Mouse (Mus musculus) kidney, embryonic 15.5 days (tissue): ENCODE measurements around the gene Gphb5. TPM values are rescaled to one million over a fixed set of nuclear protein-coding genes. Genes with fewer than 3 reads are reported as not detected.

ENCODE experiments used
- ATAC-seq: fragments of 200-750 bp; cut with Nextera tagmentation; replicated peaks from 2 replicates; pipeline ENCODE4 v1.8.0; 2017; ENCODE audit warnings: moderate TSS enrichment; ENCODE audit not compliant: low FRiP score
- H3K27ac ChIP-seq: fragments of 300-500 bp; sonication (generic); 2 replicates; pipeline ENCODE4 v1.5.1; 2015; ENCODE audit warnings: mild to moderate bottlenecking, inconsistent platforms
- H3K27me3 ChIP-seq: fragments of 300-500 bp; sonication (generic); 2 replicates; pipeline ENCODE4 v1.6.1; 2015; ENCODE audit warnings: inconsistent platforms
- H3K36me3 ChIP-seq: fragments of 300-500 bp; sonication (generic); 2 replicates; pipeline ENCODE4 v1.6.1; 2015; ENCODE audit warnings: inconsistent platforms
- H3K4me1 ChIP-seq: fragments of 300-500 bp; sonication (generic); 2 replicates; pipeline ENCODE4 v1.6.1; 2015; ENCODE audit warnings: inconsistent platforms
- H3K4me2 ChIP-seq: fragments of 300-500 bp; sonication (generic); 2 replicates; pipeline ENCODE4 v1.6.1; 2015; ENCODE audit warnings: moderate library complexity, mild to moderate bottlenecking, inconsistent platforms
- H3K4me3 ChIP-seq: fragments of 300-500 bp; sonication (generic); replicated peaks from 2 replicates; pipeline ENCODE4 v1.5.1; 2015; ENCODE audit warnings: mild to moderate bottlenecking, inconsistent platforms
- H3K9ac ChIP-seq: fragments of 300-500 bp; sonication (generic); 2 replicates; pipeline ENCODE4 v1.6.1; 2015; ENCODE audit warnings: mild to moderate bottlenecking, inconsistent platforms
- H3K9me3 ChIP-seq: fragments of 300-500 bp; sonication (generic); replicated peaks from 2 replicates; pipeline ENCODE4 v1.6.1; 2016; ENCODE audit warnings: inconsistent platforms
- WGBS: fragments of 180-500 bp; shearing (Covaris S2); methylation state at CpG from one replicate; pipeline ENCODE4 v1.1.7; 2015; ENCODE audit warnings: mixed read lengths; 5-methylcytosine and 5-hydroxymethylcytosine counted together
- polyA plus RNA-seq: library from polyadenylated mRNA; unstranded; fragments of >200 nt; fragmentation: Nextera tagmentation; extraction: Ambion mirVana; gene quantifications from 2 replicates; pipeline ENCODE4 v1.2.1, GENCODE M21; 2015

Gene Gphb5
- polyA plus RNA-seq, 1 experiment from 2014 or later = not detected

DNA sequence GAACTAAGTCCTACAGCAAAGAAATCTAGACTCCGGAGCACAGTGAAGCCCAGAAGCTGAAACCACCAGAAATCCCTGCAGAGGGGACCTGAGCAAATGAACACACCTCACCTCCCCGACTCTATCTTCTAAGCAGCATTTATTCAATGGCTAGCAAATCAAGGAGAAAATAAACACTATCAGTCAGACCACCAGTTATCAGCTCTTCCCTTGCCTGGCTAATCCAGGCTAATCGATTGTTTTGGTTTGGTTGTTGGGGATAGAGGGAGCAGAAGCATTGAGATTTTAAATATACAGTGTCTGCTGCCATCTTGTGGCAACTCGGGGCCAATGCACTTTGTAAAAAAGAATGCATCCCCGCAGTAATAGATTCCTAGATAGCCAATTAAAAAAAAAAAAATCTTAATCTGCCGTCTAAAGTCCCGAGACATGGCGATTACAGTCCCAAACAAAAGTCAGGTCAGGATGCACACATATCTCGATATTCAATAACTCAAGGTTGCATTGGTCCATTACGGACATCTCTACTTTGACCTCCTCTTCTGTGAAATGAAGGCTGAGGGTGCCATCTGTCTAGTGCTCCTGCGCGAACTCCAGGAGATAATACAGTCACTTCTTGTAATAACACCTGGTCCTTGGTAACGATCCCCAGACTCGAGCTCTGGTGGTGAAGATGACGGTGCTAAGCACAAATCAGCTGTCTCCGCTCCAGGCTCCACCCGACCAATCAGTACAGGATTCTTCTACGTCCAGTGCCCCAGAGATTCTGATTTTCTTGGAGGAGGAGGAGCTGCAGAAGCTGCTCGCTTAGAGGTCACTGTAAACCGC is 27.1 kb downstream of the Gphb5 start:
- Histone ChIP-seq H3K4me2 (no peak overlapping the region), H3K27ac (no peak overlapping the region), H3K36me3 (0 out of 2 replicates have a peak, but pooled peaks cover 4% of the 10 kb centered on the region), H3K4me1 (no peaks in the 10 kb centered on the region), H3K4me3 (no peak overlapping the region), H3K9me3 (no peaks in the 10 kb centered on the region), H3K27me3 (no peaks in the 10 kb centered on the region), H3K9ac (no peak overlapping the region)
- 43% methylated on average over 20 of the region's 20 CpGs for WGBS
- ATAC-seq = no peak

GRCm38 (mm10) chr12:75388521-75388920 is 28.1 kb downstream of the Gphb5 start:
- Histone ChIP-seq H3K27me3 (no peaks in the 10 kb centered on the region), H3K4me2 (no peak overlapping the region), H3K4me1 (no peaks in the 10 kb centered on the region), H3K9me3 (no peaks in the 10 kb centered on the region), H3K9ac (no peak overlapping the region), H3K4me3 (no peak overlapping the region), H3K27ac (no peak overlapping the region), H3K36me3 (0 out of 2 replicates have a peak, but pooled peaks cover 4% of the 10 kb centered on the region)
- 85% methylated on average over 9 of the region's 9 CpGs for WGBS
- no peak for ATAC-seq

DNA sequence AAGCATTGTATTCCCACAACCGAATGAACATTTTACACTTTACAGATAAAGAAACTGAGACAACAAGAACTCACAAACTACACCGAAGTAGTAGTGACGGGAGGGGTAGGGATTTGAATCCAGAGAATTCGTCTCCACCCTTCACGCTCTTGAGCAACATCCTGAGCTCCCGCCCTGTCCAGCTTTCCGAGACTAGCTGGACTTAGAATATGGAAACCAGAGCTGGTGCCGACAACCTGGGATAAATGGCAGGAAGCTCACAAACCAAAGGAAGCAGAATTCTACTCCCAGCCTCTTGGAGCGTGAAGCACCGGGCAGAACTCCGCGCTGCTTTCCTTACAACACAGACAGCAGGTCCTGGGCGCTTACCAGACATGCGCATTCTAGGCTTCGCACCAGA is 28.7 kb downstream of the Gphb5 start:
- Histone ChIP-seq H3K27me3 (no peaks in the 10 kb centered on the region), H3K4me3 (no peak overlapping the region), H3K9ac (no peak overlapping the region), H3K4me1 (no peaks in the 10 kb centered on the region), H3K9me3 (no peaks in the 10 kb centered on the region), H3K36me3 (0 out of 2 replicates have a peak, but pooled peaks cover 3% of the 10 kb centered on the region), H3K27ac (no peak overlapping the region), H3K4me2 (no peak overlapping the region)
- WGBS = 82% methylated on average over 15 of the region's 15 CpGs
- ATAC-seq = no peak

- Histone ChIP-seq H3K36me3 (no peaks in the 10 kb centered on the region), H3K27me3 (no peaks in the 10 kb centered on the region), H3K4me3 (no peak overlapping the region), H3K27ac (no peak overlapping the region), H3K9ac (no peak overlapping the region), H3K9me3 (no peaks in the 10 kb centered on the region), H3K4me1 (no peaks in the 10 kb centered on the region), H3K4me2 (no peak overlapping the region)
- no peak for ATAC-seq
- WGBS = 89% methylated on average over 8 of the region's 8 CpGs
Observed at GRCm38 (mm10) chr12:75387156-75387555, 29.4 kb downstream of the Gphb5 start.

DNA sequence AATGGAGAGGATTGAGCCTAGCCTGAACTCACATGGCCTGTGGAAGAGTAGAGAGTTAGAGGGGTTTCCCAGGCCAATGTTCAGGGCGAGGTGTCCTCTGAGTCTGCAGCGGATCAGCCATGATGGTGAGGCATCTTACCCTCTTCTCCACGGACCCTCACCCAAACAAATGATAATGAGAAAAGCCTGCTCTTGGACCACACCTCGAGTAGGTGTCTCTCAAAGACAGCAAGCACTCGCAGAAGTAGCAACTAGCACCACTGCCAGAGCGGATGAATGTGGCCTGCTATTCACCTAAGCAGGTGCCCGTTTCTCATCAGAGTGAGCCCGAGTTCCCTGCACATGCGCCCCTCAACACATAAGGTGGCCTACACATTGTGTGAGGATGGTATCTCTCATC is 29.9 kb downstream of the Gphb5 start:
- 94% methylated on average over 9 of the region's 9 CpGs for WGBS
- Histone ChIP-seq H3K4me2 (no peak overlapping the region), H3K4me1 (no peaks in the 10 kb centered on the region), H3K4me3 (no peak overlapping the region), H3K36me3 (no peaks in the 10 kb centered on the region), H3K27ac (no peak overlapping the region), H3K9me3 (no peaks in the 10 kb centered on the region), H3K9ac (no peak overlapping the region), H3K27me3 (no peaks in the 10 kb centered on the region)
- ATAC-seq = no peak

GRCm38 (mm10) chr12:75376126-75376525 is 40.5 kb downstream of the Gphb5 start:
- Histone ChIP-seq H3K4me1 (no peaks in the 10 kb centered on the region), H3K4me2 (no peak overlapping the region), H3K9ac (no peak overlapping the region), H3K4me3 (no peak overlapping the region), H3K9me3 (no peaks in the 10 kb centered on the region), H3K36me3 (peaks cover 9% of the 10 kb centered on the region), H3K27ac (no peak overlapping the region), H3K27me3 (no peaks in the 10 kb centered on the region)
- no peak for ATAC-seq
- WGBS = 87% methylated on average over 6 of the region's 6 CpGs

- Histone ChIP-seq H3K9me3 (no peaks in the 10 kb centered on the region), H3K4me2 (no peak overlapping the region), H3K4me1 (no peaks in the 10 kb centered on the region), H3K4me3 (no peak overlapping the region), H3K27ac (no peak overlapping the region), H3K27me3 (no peaks in the 10 kb centered on the region), H3K9ac (no peak overlapping the region), H3K36me3 (peaks cover 9% of the 10 kb centered on the region)
- no peak for ATAC-seq
- WGBS = 92% methylated on average over 12 of the region's 12 CpGs
Observed at GRCm38 (mm10) chr12:75375060-75375459, 41.5 kb downstream of the Gphb5 start.

- H3K4me1 ChIP-seq = no peaks in the 10 kb centered on the region
- no peak overlapping the region for H3K27ac ChIP-seq
- no peak overlapping the region for H3K4me3 ChIP-seq
- no peaks in the 10 kb centered on the region for H3K27me3 ChIP-seq
- WGBS = 91% methylated on average over 10 of the region's 10 CpGs
- ATAC-seq = no peak
- H3K9ac ChIP-seq = no peak overlapping the region
- no peak overlapping the region for H3K4me2 ChIP-seq
- no peaks in the 10 kb centered on the region for H3K9me3 ChIP-seq
- H3K36me3 ChIP-seq = peaks cover 9% of the 10 kb centered on the region
Observed at GRCm38 (mm10) chr12:75374437-75374836, 42.1 kb downstream of the Gphb5 start.

DNA sequence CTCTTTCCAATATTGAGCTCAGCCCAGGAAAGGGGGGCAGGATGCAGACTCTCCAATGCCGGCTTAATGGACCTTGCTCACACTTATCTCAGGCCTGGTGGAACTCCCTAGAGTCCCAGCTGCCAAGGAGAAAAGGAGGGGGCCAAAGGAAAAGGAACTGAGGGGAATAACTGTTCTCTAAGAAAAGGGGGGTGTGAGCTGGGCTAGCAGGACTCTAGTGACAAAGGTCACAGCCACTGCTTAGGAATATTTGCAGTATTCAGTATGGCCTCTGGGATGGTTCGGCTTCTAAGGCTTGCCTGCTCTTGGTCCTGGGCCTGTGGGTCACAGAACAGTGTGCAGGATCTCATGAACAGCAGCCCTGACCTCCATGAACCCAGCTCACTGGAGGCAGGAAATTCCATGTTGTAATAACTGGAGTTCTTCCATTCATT is 47.1 kb downstream of the Gphb5 start:
- no peak for ATAC-seq
- no peaks in the 10 kb centered on the region for H3K27me3 ChIP-seq
- WGBS = 49% methylated on average over 2 of the region's 2 CpGs

DNA sequence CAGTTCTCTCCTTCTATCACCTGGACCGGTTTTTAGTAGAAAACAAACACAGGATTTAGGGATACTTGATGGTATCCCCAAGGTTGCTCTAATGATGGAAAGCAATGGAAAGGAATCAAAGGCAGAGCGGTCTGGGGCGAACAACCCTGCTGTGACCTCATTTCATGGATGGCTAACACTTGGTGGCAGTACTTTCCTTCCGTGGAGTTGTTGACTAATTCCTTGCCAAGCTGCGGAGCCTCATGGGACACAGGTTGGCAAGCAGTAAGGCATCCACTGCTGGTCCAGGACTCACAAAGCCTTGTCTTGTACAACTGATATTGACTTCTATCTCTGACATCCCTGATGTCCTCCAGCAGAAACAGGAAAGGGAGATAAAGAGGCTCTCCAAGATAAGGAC is 48.1 kb downstream of the Gphb5 start:
- ATAC-seq = peak; percentile 46; the same call in 1 of the 2 replicates
- H3K4me2 ChIP-seq = no peak overlapping the region
- H3K27ac ChIP-seq = no peak overlapping the region
- H3K36me3 ChIP-seq = 0 out of 2 replicates have a peak, but pooled peaks cover 3% of the 10 kb centered on the region
- WGBS = 73% methylated on average over 5 of the region's 5 CpGs
- no peaks in the 10 kb centered on the region for H3K9me3 ChIP-seq
- no peak overlapping the region for H3K4me3 ChIP-seq
- peaks cover 7% of the 10 kb centered on the region; the same call in 1 of the 2 replicates for H3K4me1 ChIP-seq
- H3K9ac ChIP-seq = no peak overlapping the region
- H3K27me3 ChIP-seq = no peaks in the 10 kb centered on the region

More for the DNA sequence above, 47.1 kb downstream of the Gphb5 start:
- no peak overlapping the region for H3K4me3 ChIP-seq
- no peaks in the 10 kb centered on the region for H3K9me3 ChIP-seq
- no peak overlapping the region for H3K9ac ChIP-seq
- peaks cover 7% of the 10 kb centered on the region; the same call in 1 of the 2 replicates for H3K4me1 ChIP-seq
- H3K27ac ChIP-seq = no peak overlapping the region
- H3K36me3 ChIP-seq = no peaks in the 10 kb centered on the region
- H3K4me2 ChIP-seq = no peak overlapping the region

GRCm38 (mm10) chr12:75367371-75367770 is 49.2 kb downstream of the Gphb5 start:
- no peaks in the 10 kb centered on the region for H3K9me3 ChIP-seq
- 71% methylated on average over 6 of the region's 6 CpGs for WGBS
- H3K27ac ChIP-seq = no peak overlapping the region; the same call in 1 of the 2 replicates
- no peak overlapping the region for H3K4me3 ChIP-seq
- no peak overlapping the region for H3K4me2 ChIP-seq
- H3K36me3 ChIP-seq = 0 out of 2 replicates have a peak, but pooled peaks cover 3% of the 10 kb centered on the region
- ATAC-seq = no peak
- H3K27me3 ChIP-seq = no peaks in the 10 kb centered on the region
- H3K4me1 ChIP-seq = peaks cover 7% of the 10 kb centered on the region; the same call in 1 of the 2 replicates
- H3K9ac ChIP-seq = no peak overlapping the region

GRCm38 (mm10) chr12:75365621-75366124 is 50.9 kb downstream of the Gphb5 start:
- Histone ChIP-seq H3K36me3 (0 out of 2 replicates have a peak, but pooled peaks cover 3% of the 10 kb centered on the region), H3K4me2 (no peak overlapping the region), H3K9me3 (no peaks in the 10 kb centered on the region), H3K9ac (no peak overlapping the region), H3K27me3 (no peaks in the 10 kb centered on the region), H3K4me1 (peaks cover 7% of the 10 kb centered on the region; the same call in 1 of the 2 replicates), H3K27ac (no peak overlapping the region), H3K4me3 (no peak overlapping the region)
- 78% methylated on average over 14 of the region's 14 CpGs for WGBS
- no peak for ATAC-seq
